Mouse (Mus musculus) spleen, postnatal 14 days (tissue): ENCODE measurements around the gene Nhlh2.
A peak's percentile ranks its signal among the peaks of the same experiment; 100 is the strongest.

ENCODE experiments used
- DNase-seq, 2 experiments: peaks; one replicate each; pipeline ENCODE4 v3.0.0; 2021 to 2022; ENCODE audit warnings: low spot score in 2 of 2

Gene Nhlh2

DNA sequence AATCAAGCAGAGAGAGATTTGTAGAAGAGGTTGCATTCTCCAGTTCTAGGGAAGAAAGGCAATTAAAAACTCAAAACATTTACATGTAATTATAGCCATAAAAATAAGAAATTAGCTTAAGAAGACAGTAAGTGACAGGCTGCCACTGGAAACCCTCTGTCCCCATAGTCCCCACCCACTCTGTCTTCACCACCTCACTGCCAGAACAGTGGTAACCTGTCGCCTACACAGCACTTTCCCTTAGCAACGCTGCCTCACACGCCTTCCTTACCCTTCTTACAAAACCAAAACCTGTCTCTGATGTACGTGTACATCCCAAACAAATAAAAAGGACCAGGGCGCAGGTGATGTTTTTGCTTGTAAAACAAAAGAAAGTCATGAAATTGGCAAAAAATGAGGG is 15.8 kb downstream of the Nhlh2 start:
- no peak for DNase-seq

DNA sequence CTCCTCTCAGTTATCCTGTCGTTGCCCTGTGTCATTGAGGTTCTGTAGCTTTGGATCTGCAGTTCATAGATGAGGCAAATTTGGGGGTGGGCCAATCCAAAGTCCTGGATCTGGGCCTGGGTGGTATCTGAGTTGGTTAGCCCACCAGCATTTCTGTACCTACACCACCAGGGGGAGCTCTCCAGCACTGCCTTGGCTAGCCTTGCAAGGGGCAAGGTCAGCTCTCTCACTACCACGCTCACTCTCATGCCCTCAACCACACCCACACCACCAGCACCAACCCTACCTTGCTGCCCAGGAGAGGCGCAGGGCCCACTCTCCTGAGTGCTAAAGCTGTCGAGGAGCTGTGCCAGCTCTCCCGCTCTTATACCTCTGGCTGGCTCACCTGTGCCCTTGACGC is 18.0 kb downstream of the Nhlh2 start:
- DNase-seq, result no peak

DNA sequence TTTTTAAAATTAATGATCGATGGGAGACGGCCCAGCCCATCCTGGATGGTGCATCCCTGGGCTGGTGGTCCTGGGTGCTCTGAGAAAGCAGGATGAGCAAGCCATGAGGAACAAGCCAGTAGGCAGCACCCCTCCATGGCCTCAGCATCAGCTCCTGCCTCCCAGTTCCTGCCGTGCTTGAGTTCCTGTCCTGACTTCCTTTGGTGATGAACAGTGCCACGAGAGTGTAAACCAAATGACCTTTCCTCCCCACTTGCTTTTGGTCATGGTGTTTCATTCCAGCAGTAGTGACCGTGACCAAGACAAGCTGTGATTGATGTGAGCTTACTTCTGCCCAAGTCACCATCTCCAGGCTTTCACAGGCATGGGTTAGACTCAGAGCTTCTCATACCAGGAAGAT is 27.9 kb downstream of the Nhlh2 start:
- no peak for DNase-seq

DNA sequence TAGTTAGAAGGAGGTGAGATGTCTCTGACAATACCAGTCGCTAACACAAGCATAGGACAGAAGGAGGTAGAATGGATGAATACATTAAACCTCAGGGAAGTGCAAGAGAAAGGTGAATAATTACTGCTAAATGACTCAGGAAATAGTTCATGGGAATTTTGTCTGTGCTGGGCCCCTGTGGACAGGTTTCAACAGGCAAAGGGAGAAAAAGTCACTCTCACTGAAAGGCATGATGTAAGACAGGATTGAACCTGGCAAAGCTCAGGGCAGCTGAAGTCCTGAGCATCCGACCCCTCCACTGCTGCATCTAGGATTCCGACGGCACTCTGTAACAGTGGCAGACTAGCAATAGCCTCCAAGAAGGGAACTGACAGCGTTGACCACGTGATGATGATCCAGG is 28.7 kb downstream of the Nhlh2 start:
- DNase-seq, result no peak

DNA sequence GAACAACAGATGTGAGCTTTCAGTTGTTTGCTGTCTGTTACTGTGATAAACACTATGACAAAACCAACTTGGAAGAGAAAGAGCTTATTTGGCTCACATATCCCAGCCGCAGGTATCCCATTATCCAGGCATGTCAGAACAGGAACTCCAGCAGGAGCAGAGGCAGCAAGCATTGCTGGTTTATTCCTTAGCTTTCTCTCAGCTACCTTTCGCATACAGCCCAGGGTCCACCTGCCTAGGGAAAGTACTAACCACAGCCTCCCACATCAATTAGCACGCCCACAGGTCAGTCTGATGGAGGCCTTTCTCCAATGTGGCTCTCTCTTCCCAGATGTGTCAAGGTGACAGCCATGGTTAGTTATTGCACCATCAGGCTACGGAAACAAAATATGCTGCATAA is 31.8 kb downstream of the Nhlh2 start:
- DNase-seq, result no peak

DNA sequence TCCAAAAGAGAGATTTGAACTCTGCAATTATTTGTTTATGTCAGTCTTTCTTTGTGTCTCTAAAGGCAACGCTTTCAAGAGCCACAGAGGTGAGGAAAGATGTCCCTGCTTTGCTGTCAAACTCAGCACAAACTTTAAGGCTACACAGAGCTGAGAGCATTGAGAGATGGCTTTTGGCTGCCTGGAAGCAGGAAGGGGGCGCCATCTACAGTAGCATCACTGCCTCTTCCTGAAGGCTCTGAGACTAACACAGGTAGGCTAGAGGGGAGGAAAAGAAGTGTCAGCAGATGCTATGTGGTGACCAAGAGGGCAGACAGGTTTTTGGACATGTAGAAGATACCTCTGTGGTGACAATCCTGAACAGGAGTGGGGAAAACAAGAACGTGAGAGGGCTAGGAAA is 35.2 kb downstream of the Nhlh2 start:
- no peak for DNase-seq

DNA sequence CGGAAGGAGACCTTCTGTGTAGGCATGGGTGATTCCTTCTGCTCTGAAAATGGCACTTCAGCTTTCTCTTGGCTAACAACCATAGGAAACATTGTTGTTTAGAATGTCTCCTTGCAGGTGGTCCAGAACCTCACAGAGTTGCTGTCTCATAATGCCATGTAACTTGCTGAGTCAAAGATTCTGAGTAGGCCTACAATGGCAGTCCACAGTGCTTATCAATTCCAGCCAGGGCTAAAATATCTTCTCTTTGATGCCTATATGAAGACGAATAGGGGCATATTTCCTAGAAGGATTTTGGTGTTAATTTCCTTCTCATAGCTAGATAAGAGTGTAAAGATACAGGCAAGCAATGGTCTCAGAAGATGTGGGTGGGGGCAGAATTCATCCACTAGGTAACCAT is 37.7 kb downstream of the Nhlh2 start:
- DNase-seq, result no peak

DNA sequence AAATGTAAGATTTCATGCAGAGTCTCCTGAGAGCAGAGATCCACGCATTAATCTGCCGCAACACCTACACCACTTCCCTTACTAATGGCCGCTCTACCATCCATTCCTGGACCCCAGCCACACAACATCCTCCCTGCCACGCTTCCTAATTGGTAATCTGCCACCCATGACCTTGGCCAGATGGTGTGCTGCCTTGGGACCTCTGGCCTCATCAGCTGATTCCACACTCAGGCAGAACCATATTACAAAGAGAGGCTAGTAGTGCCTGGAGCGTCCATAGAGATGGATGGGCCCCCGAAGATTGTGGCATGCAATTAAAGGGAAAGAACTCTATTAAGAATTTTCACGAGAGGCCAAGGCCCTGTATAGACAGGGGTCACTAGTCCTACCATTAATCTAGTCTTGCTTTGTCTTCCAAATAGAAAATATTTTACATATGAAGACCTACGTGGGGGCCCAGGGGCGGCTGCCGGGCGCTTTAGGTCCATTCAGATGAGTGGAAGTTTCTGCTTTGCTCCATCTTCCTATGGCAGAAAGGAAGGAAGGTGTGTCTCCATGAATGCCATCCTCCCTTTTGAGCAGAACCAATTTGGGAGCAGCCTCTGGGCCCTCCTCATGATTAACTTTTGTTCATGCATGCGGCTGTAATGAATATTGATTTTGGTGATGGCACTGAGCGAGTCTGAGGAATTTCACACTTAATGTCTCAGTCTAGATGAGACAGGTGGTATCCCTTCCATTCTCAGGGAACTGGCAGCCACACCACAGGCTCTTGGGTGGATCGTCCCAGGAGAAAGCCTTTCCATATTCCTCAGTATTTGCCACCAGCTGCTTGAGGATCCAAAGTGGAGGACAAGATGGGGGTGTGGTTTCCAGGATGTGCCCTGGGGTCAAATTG is 39.6 kb downstream of the Nhlh2 start:
- DNase-seq, result no peak

DNA sequence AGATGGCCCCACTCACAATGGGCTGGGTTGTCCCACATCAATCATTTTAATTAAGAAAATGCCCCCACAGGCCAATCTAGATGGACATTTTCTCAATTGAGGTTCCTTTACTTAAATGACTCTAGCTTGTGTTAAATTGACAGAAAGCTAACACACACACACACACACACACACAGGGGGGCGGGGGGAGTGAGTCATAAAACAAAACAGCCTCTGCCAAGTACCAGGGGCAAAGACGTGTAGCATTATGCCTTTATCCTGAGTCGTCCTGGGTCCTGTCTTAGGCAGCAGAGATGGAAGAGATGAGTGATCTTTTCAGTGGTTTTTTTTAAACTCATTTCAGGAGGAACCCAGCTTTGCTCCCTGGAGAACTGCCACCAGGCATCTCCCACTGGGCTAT is 42.2 kb downstream of the Nhlh2 start:
- no peak for DNase-seq

DNA sequence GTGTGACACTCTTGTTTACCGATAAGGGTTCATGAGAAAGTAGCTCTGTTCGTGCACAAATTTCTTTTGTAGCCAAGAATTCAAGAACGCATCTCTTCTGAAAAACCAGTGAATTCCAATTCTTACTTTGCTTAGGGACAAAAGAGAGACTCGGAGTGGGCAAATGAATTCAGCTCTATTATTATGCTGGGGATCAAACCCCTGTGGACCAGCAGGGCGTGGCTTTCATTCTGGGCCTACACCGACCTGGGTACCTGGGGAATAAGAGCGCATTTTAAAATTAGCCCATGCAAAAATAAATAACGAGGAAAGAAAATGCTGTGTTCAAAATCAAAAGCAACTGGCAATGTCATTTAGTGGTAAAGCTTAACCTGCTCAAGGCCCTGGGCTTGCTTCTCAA is 43.4 kb downstream of the Nhlh2 start:
- DNase-seq, result no peak

DNA sequence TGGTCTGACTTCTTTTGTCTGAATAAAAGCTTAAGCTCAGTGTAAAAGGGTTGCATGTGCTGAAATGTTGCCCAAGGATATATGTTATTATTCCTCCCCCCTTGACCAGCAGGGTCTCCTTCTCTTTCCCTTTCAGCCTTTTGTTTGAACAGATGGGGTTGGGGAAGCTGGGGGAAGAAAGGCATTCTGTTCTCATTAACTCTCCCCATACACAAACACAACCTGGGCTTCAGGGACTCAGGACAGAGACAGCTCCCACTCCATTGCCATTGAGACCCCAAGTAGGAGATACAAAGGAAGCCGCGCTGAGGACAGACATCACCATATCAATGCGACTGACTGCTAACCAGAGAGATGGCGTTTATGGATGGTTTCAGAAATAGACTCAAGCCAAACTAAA is 46.0 kb downstream of the Nhlh2 start:
- DNase-seq, result no peak

DNA sequence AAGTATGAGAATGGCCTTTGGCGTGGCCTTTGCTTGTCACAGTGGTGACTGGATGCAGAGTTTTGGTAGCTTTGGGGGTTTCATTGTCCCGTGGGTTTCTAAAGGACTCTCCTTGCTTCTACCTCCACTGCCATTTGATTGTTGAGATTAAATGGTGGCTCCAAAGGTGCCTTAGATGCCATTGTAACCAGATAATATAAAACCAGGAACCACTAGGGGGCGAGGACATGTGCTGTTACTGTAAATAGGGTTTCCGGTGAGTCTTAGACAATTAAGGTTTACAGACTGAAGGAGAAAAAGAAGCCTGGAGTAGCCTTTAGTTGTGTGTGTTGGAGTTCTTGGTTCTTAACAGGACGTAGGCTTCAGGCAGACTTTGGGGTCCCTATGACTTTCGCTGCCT is 50.2 kb downstream of the Nhlh2 start:
- DNase-seq, result no peak

DNA sequence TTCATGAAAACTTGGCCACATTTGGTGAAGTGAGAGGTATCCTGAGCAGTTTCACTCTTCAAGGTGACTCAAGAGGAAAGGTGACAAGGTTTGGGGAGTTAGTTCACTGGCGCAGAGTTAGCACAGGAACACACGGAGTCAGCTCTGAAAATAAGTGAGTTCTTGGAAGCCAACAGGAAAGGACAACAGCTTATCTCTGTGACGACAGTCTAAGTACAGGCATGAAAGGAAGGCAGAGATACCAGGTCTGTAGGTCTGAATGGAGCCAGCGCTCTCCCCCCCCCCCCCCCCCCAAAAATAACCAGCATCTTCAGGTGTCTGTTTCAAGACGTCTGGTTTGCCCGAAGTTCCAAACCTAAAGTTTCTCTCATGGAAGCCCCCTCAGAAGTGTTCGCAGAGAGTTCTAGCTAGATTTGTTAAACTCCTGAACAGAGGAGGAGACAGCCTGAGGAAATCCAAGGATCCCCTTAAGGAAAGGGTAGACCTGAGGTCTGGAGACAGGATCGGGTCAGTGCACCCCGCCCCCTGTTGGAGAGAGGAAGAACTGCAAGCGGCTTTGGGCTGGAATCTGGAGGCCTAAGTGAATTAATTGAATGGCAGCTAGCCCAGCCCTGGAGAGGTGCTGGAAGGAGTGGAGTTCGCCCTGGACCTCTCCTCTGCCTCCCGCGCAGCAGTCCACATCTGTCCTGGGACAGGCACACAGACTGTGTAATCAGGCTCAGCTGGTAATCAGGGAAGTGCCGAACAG is 52.2 kb downstream of the Nhlh2 start:
- peak in 1 of 2 experiments; percentile 19 for DNase-seq

DNA sequence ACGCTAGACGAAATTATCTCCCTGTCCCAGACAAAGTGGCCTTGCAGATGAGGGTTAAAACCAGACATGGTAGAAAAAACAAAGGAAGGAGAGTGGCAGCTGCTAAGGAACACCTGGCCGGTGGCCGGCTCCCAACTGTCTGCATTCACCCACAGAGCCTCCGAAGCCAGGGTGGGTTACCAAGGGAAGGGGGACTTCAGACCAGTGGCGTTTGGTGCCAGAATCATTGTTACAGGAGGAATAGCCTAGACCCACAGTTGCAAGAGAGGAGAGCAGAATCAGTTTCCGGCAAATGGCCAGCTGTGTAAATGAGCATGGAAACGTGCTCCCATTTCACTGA is 52.8 kb downstream of the Nhlh2 start:
- no peak for DNase-seq

DNA sequence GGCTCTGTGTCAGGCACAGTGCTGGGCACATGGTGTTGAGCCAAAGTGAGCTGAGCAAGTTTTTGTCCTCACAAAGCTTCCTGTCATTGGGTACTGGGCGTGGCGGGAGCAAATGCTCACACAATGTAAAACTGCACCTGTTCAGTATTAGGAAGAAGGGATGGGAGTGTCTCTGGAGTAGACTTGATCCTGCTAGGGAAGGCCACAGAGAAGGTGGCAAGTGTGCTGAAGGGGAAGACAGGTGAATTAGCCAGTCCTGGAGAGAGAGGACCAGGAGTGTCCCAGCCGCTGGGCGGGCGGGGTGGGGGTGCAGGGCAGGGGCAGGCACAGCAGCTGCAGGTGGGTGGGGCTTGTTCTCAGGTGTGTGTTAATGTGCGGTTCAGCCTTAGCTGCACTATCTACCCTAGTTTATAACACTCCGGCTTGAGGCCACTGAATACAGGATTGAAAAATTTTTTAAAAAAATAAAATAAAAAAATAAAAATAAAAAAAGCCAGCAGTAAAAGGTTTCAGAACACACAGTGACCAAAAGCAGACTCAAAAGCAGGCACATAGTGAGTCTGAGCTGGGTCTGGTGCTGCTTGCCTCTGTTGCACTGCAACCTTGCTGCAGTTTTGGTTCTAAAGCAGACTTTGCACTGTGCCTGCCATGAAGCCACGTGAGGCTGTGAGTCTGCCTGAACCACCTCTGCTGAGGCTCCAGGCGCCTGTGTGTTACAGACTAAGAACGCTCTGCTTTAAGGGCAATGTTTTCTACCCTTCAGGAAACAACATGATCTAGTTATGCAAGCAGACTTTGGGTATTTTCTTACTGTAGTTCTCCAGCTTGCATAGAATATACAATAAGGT is 53.6 kb downstream of the Nhlh2 start:
- DNase-seq, result no peak

DNA sequence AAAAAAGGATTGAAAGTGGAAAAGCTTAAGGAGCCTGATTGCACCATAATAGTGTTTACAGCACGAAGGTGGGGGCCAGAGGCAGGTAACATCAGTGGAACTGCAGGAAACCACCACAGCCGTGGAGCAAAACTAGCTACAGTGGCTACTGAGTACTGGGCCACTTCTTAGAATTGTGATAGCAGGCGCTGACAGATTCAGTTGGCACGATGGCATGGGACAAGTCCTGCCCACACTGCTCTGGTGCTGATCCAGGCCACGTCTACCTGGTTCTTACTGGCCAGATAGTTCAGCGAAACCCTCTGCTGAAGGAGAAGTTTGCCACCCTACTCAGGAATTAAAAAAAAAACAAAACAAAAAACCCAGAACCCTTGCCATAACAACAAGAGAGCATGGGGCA is 54.7 kb downstream of the Nhlh2 start:
- no peak for DNase-seq
